Mouse (Mus musculus): ENCODE data around the gene Ifit3b.
A peak's percentile ranks its signal among the peaks of the same experiment; 100 is the strongest.
"Not testable (repeated sequence)": the region's sequence is repeated elsewhere in the genome, so short reads cannot be mapped to it uniquely, and the experiment has no call there.

The Ifit3b gene

GRCm38 (mm10) chr19:34607237-34608051, at the start of gene Ifit3b:
Ifit3b (plus strand) TSS chr19:34607970.
- DNase-seq = not testable (repeated sequence)

GRCm38 (mm10) chr19:34562556-34562955, 45.2 kb upstream of the Ifit3b start:
- no peak for DNase-seq

- no peak for DNase-seq
These were observed 41.5 kb upstream of the Ifit3b start for GRCm38 (mm10) chr19:34566178-34566784.

DNA sequence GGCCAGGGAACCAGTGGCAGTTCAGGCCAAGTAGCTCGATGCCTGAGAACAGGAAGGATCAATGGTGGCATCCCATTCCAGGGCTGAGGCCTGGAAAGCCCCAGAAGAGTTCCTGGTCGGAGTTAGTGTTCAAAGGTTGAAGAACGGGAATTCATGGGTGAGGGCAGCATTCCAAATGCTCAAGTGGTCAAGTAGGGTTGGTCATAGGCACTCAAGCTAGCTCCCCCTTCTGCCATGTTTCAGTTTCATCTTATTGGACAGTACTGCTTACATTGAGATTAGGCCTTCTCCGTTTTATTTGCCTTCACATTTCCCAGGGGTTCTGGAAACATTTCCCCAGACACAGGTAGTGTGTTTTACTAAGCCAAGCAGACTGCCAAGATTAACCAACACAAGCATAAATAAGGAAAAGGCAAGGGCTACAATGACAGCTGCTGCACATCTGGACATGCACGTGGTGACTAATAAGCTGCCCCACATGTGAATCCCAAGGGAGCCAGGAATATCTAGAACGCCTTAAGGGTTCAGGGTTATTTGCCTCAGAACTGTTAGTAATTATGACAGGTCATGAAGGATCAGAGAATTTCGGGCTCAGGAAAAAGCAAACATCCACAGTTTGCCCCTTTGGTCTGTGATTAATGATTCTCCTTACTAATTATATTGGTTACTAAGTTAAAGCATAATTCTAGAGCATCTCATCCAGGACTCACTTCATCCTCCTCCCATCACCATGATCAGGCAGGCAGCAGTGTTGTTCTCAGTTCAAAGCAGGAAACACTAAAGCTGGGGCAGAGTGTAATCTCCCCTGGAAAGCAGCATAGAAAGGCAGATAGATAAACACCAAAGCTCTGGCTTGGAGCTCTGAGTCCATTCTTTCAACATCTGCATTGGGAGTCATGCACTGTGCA, 38.5 kb upstream of the Ifit3b start:
- no peak for DNase-seq

DNA sequence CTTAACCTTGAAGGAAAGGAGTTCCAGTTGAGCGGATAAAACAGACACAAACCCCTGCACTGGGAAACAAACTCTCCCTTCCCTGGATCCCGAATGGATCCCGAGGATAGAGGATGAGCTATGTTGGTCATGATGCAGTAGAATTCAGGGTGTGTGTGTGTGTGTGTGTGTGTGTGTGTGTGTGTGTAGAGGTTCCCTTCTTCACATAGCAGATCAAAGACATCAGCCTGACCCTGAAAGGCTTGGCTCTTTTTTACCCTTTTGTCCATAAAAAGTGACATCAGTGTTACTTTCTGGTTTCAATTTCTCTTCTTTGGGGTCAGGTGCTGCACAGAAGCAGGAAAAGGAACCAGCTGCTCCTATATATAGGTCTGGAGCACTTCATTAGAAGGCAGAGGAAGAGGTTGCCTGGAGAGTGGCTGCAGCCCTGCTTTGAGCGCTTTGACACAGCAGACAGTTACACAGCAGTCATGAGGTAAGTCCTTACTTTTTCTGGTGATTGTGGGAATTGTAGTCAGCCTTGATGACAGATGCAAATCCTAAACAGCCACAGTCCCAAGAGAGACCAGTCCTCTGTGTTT, 37.8 kb upstream of the Ifit3b start:
- no peak for DNase-seq

DNA sequence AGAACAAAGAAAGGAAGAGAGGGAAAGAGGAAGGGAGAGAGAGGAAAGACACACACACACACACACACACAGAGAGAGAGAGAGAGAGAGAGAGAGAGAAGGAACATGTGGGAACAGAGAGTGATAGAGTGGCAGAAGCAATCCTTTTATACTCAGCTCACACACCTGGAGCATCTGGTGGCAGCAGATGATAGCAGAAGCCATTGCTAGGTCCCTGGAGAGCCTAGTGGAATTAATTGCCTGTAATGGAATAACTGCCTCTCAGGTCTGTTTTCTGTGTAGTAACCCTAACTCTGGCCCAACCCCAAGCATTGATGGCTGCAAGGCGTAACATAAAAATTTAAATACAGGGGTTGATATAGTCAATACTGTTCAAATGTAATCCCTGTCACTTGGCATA, 36.7 kb upstream of the Ifit3b start:
- DNase-seq = no peak

DNA sequence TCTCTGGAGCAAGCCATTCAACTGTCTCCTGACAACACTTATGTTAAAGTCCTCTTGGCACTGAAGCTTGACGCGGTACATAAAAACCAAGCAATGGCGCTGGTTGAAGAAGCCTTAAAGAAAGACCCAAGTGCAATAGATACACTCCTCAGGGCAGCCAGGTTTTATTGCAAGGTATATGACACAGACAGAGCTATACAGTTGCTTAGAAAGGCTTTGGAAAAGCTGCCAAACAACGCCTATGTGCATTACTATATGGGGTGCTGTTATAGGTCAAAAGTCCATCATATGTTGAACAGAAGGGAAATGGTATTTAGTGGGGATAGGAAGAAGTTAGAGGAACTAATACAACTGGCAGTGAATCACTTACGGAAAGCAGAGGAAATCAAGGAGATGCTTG, 34.1 kb upstream of the Ifit3b start:
- DNase-seq = no peak

DNA sequence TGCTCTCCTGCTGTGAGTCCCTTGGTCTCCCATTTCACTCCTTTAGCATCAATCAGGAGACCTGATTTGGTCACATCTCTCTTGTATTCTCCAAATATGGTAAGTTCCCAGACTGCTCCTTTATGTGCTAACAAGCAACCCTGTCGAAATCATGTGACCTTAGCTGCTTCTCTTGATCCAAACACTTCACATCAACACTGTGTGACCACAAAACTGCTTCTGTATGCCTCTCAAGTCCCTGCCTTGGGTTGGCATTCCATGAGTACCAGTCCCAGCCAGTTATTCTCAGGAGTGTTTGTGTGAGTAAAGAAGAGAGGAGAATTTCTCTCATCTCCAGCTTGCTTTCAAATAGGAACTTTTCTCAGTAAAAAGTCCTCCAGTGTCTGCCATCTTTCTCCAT, 30.6 kb upstream of the Ifit3b start:
- no peak for DNase-seq

DNA sequence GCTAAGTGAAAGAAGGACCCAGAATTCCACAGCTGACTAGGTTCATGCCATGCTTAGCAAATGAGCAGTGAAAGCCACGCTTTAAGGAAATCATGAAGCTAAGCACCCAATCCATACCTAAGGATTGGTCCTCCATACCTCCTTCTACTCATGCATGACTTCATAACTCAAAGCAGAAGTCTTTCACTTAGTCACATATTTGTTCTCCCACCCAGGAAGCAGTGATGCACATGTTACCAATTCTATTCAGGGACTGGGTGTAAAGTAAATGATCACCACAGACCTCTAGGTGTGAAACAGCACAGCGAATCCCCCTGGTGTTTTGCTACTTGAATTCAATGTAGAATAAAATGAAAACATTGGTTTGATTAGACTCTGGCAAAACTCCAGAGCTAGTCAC, 25.1 kb upstream of the Ifit3b start:
- not testable (repeated sequence) for DNase-seq

DNA sequence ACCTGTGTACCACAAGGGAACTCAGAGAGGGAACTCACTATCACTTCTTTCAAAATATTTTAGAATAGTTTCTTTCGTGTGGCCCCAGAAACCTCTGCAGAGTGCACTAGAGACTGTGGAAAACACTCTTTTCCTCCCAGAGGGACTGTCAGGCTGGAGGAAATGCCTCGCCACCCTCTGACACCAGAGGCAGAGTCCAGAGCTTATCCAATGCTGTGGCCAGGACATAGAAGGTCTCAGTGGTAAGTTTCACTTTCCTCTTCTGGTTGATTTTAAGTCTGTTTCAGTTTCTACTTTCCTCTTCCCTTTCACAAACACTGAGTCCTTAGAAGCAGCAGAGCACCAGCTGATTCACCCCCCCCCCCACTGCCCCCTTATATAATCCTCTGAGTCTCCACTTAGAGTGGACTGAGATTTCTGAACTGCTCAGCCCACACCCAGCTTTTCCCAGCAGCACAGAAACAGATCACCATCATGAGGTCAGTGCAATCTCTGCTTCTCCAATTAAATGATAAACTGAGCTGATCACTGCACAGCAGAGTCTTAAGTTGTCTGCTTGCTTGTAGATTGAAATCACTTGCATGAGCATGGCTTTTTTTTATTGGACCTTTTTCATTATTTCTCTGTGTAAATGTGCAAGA, 24.5 kb upstream of the Ifit3b start, which contains the start of gene Ifit3:
Gene Ifit3 (plus strand): TSS at position 406 of the 641 bp plus-strand sequence.
- not testable (repeated sequence) for DNase-seq

- not testable (repeated sequence) for DNase-seq
These were observed 21.9 kb upstream of the Ifit3b start for GRCm38 (mm10) chr19:34585740-34586458.

DNA sequence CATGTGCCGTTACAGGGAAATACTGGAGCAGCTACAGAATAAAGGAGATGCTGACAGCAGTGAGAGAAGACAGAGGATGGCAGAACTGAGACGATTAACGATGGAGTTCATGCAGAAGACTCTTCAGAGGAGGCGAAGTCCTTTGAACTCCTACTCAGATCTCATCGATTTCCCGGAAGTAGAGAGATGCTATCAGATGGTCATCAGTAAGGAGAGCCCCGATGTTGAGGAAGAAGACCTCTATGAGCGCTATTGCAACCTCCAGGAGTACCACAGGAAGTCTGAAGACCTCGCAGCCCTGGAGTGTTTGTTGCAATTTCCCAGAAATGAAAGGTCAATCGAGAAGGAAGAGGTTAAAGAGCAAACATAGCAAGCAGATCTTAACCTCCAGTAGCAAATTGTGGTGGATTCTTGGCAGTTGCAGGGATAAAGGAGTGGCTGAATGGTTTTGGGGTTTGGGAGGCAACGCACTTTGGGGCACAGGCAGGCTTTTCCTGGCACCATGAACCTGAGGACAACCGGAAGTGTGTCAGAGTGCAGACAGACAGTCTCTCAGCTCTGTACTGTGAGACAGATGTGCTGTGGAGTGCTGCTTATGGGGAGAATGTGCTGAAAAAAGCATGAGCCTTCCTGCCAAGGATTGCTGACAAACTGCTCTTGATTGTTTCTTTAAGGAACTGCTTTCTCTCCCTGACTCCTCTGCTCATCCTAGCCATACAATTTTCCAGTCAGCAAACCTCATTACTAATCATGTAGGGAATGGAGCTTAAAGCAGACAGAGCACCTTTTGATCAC, 19.7 kb upstream of the Ifit3b start:
- DNase-seq = not testable (repeated sequence)

- DNase-seq = no peak
These were observed 18.8 kb upstream of the Ifit3b start for GRCm38 (mm10) chr19:34588959-34589358.

GRCm38 (mm10) chr19:34593456-34593855, 14.3 kb upstream of the Ifit3b start:
- DNase-seq = no peak

GRCm38 (mm10) chr19:34594523-34594922, 13.2 kb upstream of the Ifit3b start:
- not testable (repeated sequence) for DNase-seq

DNA sequence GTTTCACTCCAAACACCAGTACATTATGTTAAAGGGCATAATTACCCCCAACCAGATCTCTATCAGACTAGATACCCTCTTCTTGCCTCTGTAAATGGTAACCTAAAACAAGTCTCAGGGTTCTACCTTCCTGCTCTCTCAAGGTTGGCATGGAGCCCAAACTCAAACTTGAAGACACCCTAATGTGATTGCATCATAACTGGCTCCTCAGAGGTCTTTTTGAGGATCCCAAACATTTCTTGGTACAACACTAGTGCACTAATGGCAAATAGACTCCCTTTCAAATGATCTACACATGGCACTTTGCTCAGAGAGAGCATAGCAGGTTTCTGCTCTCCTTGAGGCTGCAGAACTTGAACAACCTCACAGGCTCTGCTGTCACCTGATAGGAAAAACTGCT, 11.0 kb upstream of the Ifit3b start:
- no peak for DNase-seq

DNA sequence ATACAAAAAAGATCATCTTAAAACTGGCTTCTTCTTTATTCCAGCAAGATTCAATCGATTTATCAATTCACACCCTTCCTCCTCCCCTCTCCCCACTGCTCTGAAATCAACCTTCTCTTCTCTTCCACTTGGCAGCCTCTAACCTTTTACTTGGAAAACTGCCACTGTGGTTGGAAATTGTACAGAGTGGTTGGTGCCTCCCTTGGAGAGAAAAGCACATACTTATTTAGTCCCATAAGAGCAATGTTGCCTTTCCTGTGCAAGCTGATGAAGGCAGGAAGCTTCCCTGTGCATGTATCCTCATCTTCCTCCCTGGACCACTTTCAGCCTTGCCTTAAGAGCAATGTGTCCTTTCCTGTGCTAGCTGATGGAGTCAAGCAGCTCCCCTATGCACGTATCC, 9.4 kb upstream of the Ifit3b start:
- DNase-seq = peak; percentile 33 to 59

DNA sequence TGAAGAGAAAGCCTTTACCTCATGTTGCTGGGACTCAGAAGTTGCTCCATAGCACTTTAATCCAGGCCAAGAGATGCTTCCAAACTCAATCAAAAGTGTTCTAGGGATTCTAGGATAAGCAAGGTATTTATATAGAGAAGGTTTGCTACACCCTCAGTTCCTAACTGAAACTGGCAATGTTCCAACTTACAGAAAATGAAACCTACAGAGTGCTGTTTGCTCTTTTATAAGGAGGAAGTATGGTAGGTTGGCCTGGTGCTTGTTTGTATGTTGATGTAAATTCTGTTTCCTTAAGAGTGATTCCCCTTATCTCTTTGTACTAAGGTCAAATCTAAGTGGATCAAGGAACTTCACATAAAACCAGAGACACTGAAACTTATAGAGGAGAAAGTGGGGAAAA, 8.5 kb upstream of the Ifit3b start:
- DNase-seq = not testable (repeated sequence)

DNA sequence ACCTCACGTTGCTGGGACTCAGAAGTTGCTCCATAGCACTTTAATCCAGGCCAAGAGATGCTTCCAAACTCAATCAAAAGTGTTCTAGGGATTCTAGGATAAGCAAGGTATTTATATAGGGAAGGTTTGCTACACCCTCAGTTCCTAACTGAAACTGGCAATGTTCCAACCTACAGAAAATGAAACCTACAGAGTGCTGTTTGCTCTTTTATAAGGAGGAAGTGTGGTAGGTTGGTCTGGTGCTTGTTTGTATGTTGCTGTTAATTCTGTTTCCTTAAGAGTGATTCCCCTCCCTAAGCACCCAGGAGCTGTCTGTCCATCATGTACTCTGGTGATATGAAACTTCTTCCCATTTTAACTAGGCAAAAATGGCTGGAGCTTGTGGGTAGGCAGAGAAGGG, 5.9 kb upstream of the Ifit3b start, which contains the start of gene Ifit1bl1:
Gene Ifit1bl1 (minus strand): TSS at position 69 of the 400 bp plus-strand sequence.
- not testable (repeated sequence) for DNase-seq

- DNase-seq = no peak
These were observed 2.3 kb upstream of the Ifit3b start for GRCm38 (mm10) chr19:34605472-34605871.

- not testable (repeated sequence) for DNase-seq
These were observed 2.3 kb downstream of the Ifit3b start for GRCm38 (mm10) chr19:34610118-34610517.

Data from cerebellum, postnatal 36 days (tissue).